8 mouse cellular contexts compared by ENCODE assay signal in genomic region chr17:6107015-6107601, GRCm38 (mm10). TPM values are rescaled to one million over a fixed set of nuclear protein-coding genes. Genes with fewer than 3 reads are reported as not detected.
DNase-seq lines count a peak whose midpoint lies in the region; ATAC-seq lines count a peak whose summit lies in the region.

No protein-coding gene starts in this region.

- ATAC-seq in hindbrain, embryonic 14.5 days (ENCODE audit: low FRiP score): peak; percentile 3; the same call in 1 of the 2 replicates
- ATAC-seq in inflammation-experienced regulatory T-cells, adult 6 months: no peak

- no peaks in the 10 kb centered on the region for H3K9me3 ChIP-seq in hindbrain, embryonic 14.5 days (ENCODE audit: control insufficient read depth, low read length)
- H3K9me3 ChIP-seq in megakaryocyte, embryonic 14.5 days: peaks cover 4% of the 10 kb centered on the region

- H3K9ac ChIP-seq in hindbrain, embryonic 14.5 days: peak overlapping the region; percentile 92

- H3K4me3 ChIP-seq in hindbrain, embryonic 14.5 days (replicated peaks; ENCODE audit: low read length): peak overlapping the region; percentile 61
- H3K4me3 ChIP-seq in megakaryocyte, embryonic 14.5 days (replicated peaks): peak overlapping the region; percentile 94

- peak overlapping the region; percentile 83 for H3K4me2 ChIP-seq in hindbrain, embryonic 14.5 days (replicated peaks)

- DNase-seq in ZHBTc4 (ENCODE audit: low read depth, low spot score): peak; percentile 45
- peak; percentile 77 to 84 for DNase-seq in cerebellum, postnatal 10 days
- DNase-seq in frontal cortex, postnatal 36 days (ENCODE audit: low spot score in 2 of 2): peak; percentile 41 to 58
- DNase-seq in hindbrain, embryonic 14.5 days (ENCODE audit: low spot score): peak; percentile 59
- DNase-seq in left cerebral cortex, postnatal 10 days (ENCODE audit: extremely low spot score in 1 of 2, low spot score in 2 of 2): peak; percentile 36 to 75
- peak; percentile 59 for DNase-seq in right cerebral cortex, postnatal 25 days

- intact Hi-C loops in left cerebral cortex, postnatal 10 days (cut with DNase I): loop anchor here (5.0 kb wide), 1 partner anchor 60 kb away; no protein-coding TSS in a partner anchor

- H3K36me3 ChIP-seq in hindbrain, embryonic 14.5 days (replicated peaks; ENCODE audit: control insufficient read depth, insufficient read depth): no peaks in the 10 kb centered on the region
- H3K36me3 ChIP-seq in megakaryocyte, embryonic 14.5 days (replicated peaks; ENCODE audit: low read length): no peaks in the 10 kb centered on the region

- no peaks in the 10 kb centered on the region for H3K27me3 ChIP-seq in hindbrain, embryonic 14.5 days (ENCODE audit: control insufficient read depth, insufficient read depth, low read length)
- H3K27me3 ChIP-seq in megakaryocyte, embryonic 14.5 days (replicated peaks): peaks cover 45% of the 10 kb centered on the region

- peak overlapping the region; percentile 97 for H3K27ac ChIP-seq in hindbrain, embryonic 14.5 days

- H3K4me1 ChIP-seq in hindbrain, embryonic 14.5 days (replicated peaks; ENCODE audit: control insufficient read depth, insufficient read depth, low read length): peaks cover 22% of the 10 kb centered on the region
- H3K4me1 ChIP-seq in megakaryocyte, embryonic 14.5 days: peaks cover 29% of the 10 kb centered on the region

- 0% methylated on average over 39 of the region's 50 CpGs for WGBS in hindbrain, embryonic 14.5 days

RNA-seq across cellular contexts. Expression of gene Tulp4, which starts 0.9 kb away (rescaled TPM):
- 164 and 177 TPM in 2 replicates for polyA plus RNA-seq in hindbrain, embryonic 14.5 days (2014; fragmentation: Nextera tagmentation; extraction: Ambion mirVana)
- total RNA-seq in left cerebral cortex, postnatal 10 days (2021): 100 to 1,000 TPM; 296 to 306 TPM
- polyA plus RNA-seq in megakaryocyte, embryonic 14.5 days (2012; ENCODE audit: insufficient read depth, low replicate concordance): 9.1 and 10.9 TPM in 2 replicates
- 10 to 100 TPM; 29.1 to 38.2 (median 31.7) TPM for polyA plus RNA-seq in inflammation-experienced regulatory T-cells, adult 6 months (2017; shearing (Covaris generic))

RNA-seq across cellular contexts. Expression of gene Gtf2h5, which starts 27.5 kb away (rescaled TPM):
- 204 and 214 TPM in 2 replicates for polyA plus RNA-seq in hindbrain, embryonic 14.5 days (2014; fragmentation: Nextera tagmentation; extraction: Ambion mirVana)
- total RNA-seq in left cerebral cortex, postnatal 10 days (2021): 100 to 1,000 TPM; 167 to 180 TPM
- 3.9 TPM in 1 of 2 replicates, not detected in the other for polyA plus RNA-seq in megakaryocyte, embryonic 14.5 days (2012; ENCODE audit: insufficient read depth, low replicate concordance)
- polyA plus RNA-seq in inflammation-experienced regulatory T-cells, adult 6 months (2017; shearing (Covaris generic)): 100 to 1,000 TPM in 2 of 3 experiments, 10 to 100 TPM in 1; 97.3 to 112 (median 100) TPM

RNA-seq across cellular contexts. Expression of gene Serac1, which starts 27.6 kb away (rescaled TPM):
- polyA plus RNA-seq in hindbrain, embryonic 14.5 days (2014; fragmentation: Nextera tagmentation; extraction: Ambion mirVana): 10.7 and 13.6 TPM in 2 replicates
- 10 to 100 TPM; 14.2 to 17.4 TPM for total RNA-seq in left cerebral cortex, postnatal 10 days (2021)
- polyA plus RNA-seq in megakaryocyte, embryonic 14.5 days (2012; ENCODE audit: insufficient read depth, low replicate concordance): 0.44 TPM in 1 of 2 replicates, not detected in the other
- 1 to 10 TPM; 1.8 to 2.7 (median 1.9) TPM for polyA plus RNA-seq in inflammation-experienced regulatory T-cells, adult 6 months (2017; shearing (Covaris generic))

Comparison
In these comparisons a context has a peak if more than half of its experiments do, and no peak if none do; other contexts are left out.
1. RNA of gene Gtf2h5, which starts 27.5 kb away (polyA plus RNA-seq): 204 to 214 TPM in hindbrain, embryonic 14.5 days and 97.3 to 112 TPM in inflammation-experienced regulatory T-cells, adult 6 months; 3.9 TPM in megakaryocyte, embryonic 14.5 days; every median in the first group is over 10 times any median in the second.
2. Peak in every context shown above with its lines, with median percentiles within 50 percentile points of each other: DNase-seq.